Mouse (Mus musculus): Measurements from ENCODE around the gene Clrn2. TPM values are rescaled to one million over a fixed set of nuclear protein-coding genes. Genes with fewer than 3 reads are reported as not detected.

Gene Clrn2
- polyA plus RNA-seq, 1 experiment from 2014 or later, result 0.27 TPM

GRCm38 (mm10) chr5:45496042-45496441 lies 42.5 kb downstream of the Clrn2 start:
- H3K27ac ChIP-seq, result no peak overlapping the region
- peaks cover 4% of the 10 kb centered on the region; the same call in 1 of the 2 replicates for H3K27me3 ChIP-seq (ENCODE audit: insufficient read depth, poor library complexity, severe bottlenecking)
- H3K36me3 ChIP-seq, result peaks cover 58% of the 10 kb centered on the region
- H3K9me3 ChIP-seq, result no peaks in the 10 kb centered on the region
- peaks cover 23% of the 10 kb centered on the region for H3K4me1 ChIP-seq (replicated peaks)
- DNase-seq (ENCODE audit: low spot score), result no peak
- H3K4me3 ChIP-seq, result no peak overlapping the region

GRCm38 (mm10) chr5:45496479-45496878 lies 42.9 kb downstream of the Clrn2 start:
- no peak overlapping the region for H3K4me3 ChIP-seq
- no peaks in the 10 kb centered on the region for H3K9me3 ChIP-seq
- H3K36me3 ChIP-seq, result peaks cover 62% of the 10 kb centered on the region
- peaks cover 2% of the 10 kb centered on the region; the same call in 1 of the 2 replicates for H3K27me3 ChIP-seq (ENCODE audit: insufficient read depth, poor library complexity, severe bottlenecking)
- no peak overlapping the region for H3K27ac ChIP-seq
- WGBS, result 96% methylated on average over 4 of the region's 4 CpGs
- DNase-seq (ENCODE audit: low spot score), result no peak
- H3K4me1 ChIP-seq (replicated peaks), result peaks cover 23% of the 10 kb centered on the region

- no peaks in the 10 kb centered on the region for H3K27me3 ChIP-seq (ENCODE audit: insufficient read depth, poor library complexity, severe bottlenecking)
- H3K36me3 ChIP-seq, result peaks cover 67% of the 10 kb centered on the region
- no peak for DNase-seq (ENCODE audit: low spot score)
- no peak overlapping the region for H3K4me3 ChIP-seq
- WGBS, result 94% methylated on average over 12 of the region's 12 CpGs
- peaks cover 23% of the 10 kb centered on the region for H3K4me1 ChIP-seq (replicated peaks)
- H3K27ac ChIP-seq, result no peak overlapping the region
- no peaks in the 10 kb centered on the region for H3K9me3 ChIP-seq
Observed at GRCm38 (mm10) chr5:45496930-45497550, 43.5 kb downstream of the Clrn2 start.

- DNase-seq (ENCODE audit: low spot score), result no peak
- Histone ChIP-seq H3K4me3 (no peak overlapping the region), H3K36me3 (peaks cover 72% of the 10 kb centered on the region), H3K9me3 (no peaks in the 10 kb centered on the region), H3K4me1 (replicated peaks) (peaks cover 23% of the 10 kb centered on the region), H3K27ac (no peak overlapping the region), H3K27me3 (ENCODE audit: insufficient read depth, poor library complexity, severe bottlenecking) (no peaks in the 10 kb centered on the region)
- WGBS, result 96% methylated on average over 5 of the region's 5 CpGs
Observed at GRCm38 (mm10) chr5:45497564-45497963, 44.0 kb downstream of the Clrn2 start.

GRCm38 (mm10) chr5:45510071-45510470 lies 56.5 kb downstream of the Clrn2 start:
- no peak overlapping the region for H3K4me3 ChIP-seq
- no peaks in the 10 kb centered on the region for H3K27me3 ChIP-seq (ENCODE audit: insufficient read depth, poor library complexity, severe bottlenecking)
- no peaks in the 10 kb centered on the region for H3K4me1 ChIP-seq (replicated peaks)
- H3K27ac ChIP-seq, result no peak overlapping the region
- no peak for DNase-seq (ENCODE audit: low spot score)
- 85% methylated on average over 7 of the region's 7 CpGs for WGBS
- peaks cover 94% of the 10 kb centered on the region for H3K36me3 ChIP-seq
- H3K9me3 ChIP-seq, result no peaks in the 10 kb centered on the region

GRCm38 (mm10) chr5:45512908-45513307 lies 59.4 kb downstream of the Clrn2 start:
- Histone ChIP-seq H3K36me3 (peaks cover 66% of the 10 kb centered on the region), H3K27me3 (ENCODE audit: insufficient read depth, poor library complexity, severe bottlenecking) (no peaks in the 10 kb centered on the region), H3K9me3 (no peaks in the 10 kb centered on the region), H3K4me1 (replicated peaks) (no peaks in the 10 kb centered on the region), H3K27ac (no peak overlapping the region), H3K4me3 (no peak overlapping the region)
- WGBS, result 95% methylated on average over 6 of the region's 6 CpGs
- DNase-seq (ENCODE audit: low spot score), result no peak

DNA sequence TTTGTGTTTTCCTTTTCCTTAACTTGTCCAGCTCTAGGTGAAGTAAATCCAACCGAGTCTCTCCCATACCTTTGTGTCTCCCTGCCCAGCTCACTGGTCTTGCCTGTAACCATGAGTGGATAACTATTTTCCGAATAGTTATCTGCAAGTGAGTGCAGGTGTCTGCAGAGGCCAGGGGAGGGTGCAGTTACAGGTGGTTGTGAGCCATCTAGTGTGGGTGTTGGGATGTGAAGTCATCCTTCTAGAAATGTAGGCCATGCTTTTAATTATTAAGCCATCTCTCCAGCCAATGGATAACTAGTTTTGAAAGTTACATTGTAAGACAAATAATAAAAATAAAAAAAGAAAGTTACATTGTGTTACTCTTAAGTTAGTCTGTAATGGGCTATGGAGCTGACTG lies 60.0 kb downstream of the Clrn2 start:
- H3K27ac ChIP-seq, result no peak overlapping the region
- 89% methylated on average over 2 of the region's 2 CpGs for WGBS

More for the DNA sequence above, 60.0 kb downstream of the Clrn2 start:
- H3K4me1 ChIP-seq (replicated peaks), result no peaks in the 10 kb centered on the region
- no peak for DNase-seq (ENCODE audit: low spot score)
- no peak overlapping the region for H3K4me3 ChIP-seq
- H3K9me3 ChIP-seq, result no peaks in the 10 kb centered on the region
- H3K27me3 ChIP-seq (ENCODE audit: insufficient read depth, poor library complexity, severe bottlenecking), result no peaks in the 10 kb centered on the region
- H3K36me3 ChIP-seq, result peaks cover 61% of the 10 kb centered on the region

Other genes starting within 250 kb of the Clrn2 start
- gene Qdpr, start 3.5 kb upstream of the Clrn2 start, polyA plus RNA-seq (2016; fragmentation: Nextera tagmentation; extraction: Ambion mirVana), result 123 and 130 TPM in 2 replicates
- 82.3 and 103 TPM in 2 replicates for gene Lap3, start 39.6 kb downstream of the Clrn2 start, polyA plus RNA-seq (2016; fragmentation: Nextera tagmentation; extraction: Ambion mirVana)
- gene Med28, start 66.5 kb downstream of the Clrn2 start, polyA plus RNA-seq (2016; fragmentation: Nextera tagmentation; extraction: Ambion mirVana), result 295 and 341 TPM in 2 replicates
- 0.44 and 0.62 TPM in 2 replicates for gene Fam184b, start 185.9 kb downstream of the Clrn2 start, polyA plus RNA-seq (2016; fragmentation: Nextera tagmentation; extraction: Ambion mirVana)
- 47.3 and 65.5 TPM in 2 replicates for gene Ncapg, start 216.2 kb downstream of the Clrn2 start, polyA plus RNA-seq (2016; fragmentation: Nextera tagmentation; extraction: Ambion mirVana)